Mouse (Mus musculus) myocyte (in vitro differentiated cells): Measurements from ENCODE around the gene Cox4i2.

Experiments
- CEBPB ChIP-seq: IDR thresholded peaks from 2 replicates; pipeline ENCODE4 v1.6.1; 2011; ENCODE audit warnings: mild to moderate bottlenecking, moderate library complexity; ENCODE audit not compliant: poor library complexity, insufficient read depth, severe bottlenecking
- E2F4 ChIP-seq: IDR thresholded peaks from one replicate; pipeline ENCODE4 v1.6.1; 2011; ENCODE audit warnings: mild to moderate bottlenecking, control low read depth, moderate library complexity; ENCODE audit not compliant: insufficient read depth
- MAX ChIP-seq: IDR thresholded peaks from one replicate; pipeline ENCODE4 v1.6.1; 2011; ENCODE audit warnings: low read depth, mild to moderate bottlenecking, control low read depth
- MYOG ChIP-seq, 3 experiments: IDR thresholded peaks; one replicate each; pipeline ENCODE4 v1.6.1; 2011; ENCODE audit warnings: control low read depth in 2 of 3, low read depth in 2 of 3, mild to moderate bottlenecking in 2 of 3; ENCODE audit not compliant: insufficient read length in 2 of 3, control insufficient read depth in 1 of 3, insufficient read depth in 1 of 3
- POLR2A ChIP-seq: IDR thresholded peaks from one replicate; pipeline ENCODE4 v1.6.1; 2011; ENCODE audit warnings: low read depth, mild to moderate bottlenecking, control low read depth, moderate library complexity; ENCODE audit not compliant: insufficient read length
- POLR2AphosphoS2 ChIP-seq: IDR thresholded peaks from one replicate; pipeline ENCODE4 v1.6.1; 2011; ENCODE audit warnings: low read depth, control low read depth; ENCODE audit not compliant: insufficient read length
- TCF12 ChIP-seq: IDR thresholded peaks from one replicate; pipeline ENCODE4 v1.6.1; 2011; ENCODE audit warnings: mild to moderate bottlenecking, control low read depth; ENCODE audit not compliant: poor library complexity, insufficient read depth, severe bottlenecking
- USF1 ChIP-seq: IDR thresholded peaks from one replicate; pipeline ENCODE4 v1.6.1; 2011; ENCODE audit warnings: low read depth, mild to moderate bottlenecking, control low read depth, moderate library complexity

GRCm38 (mm10) chr2:152717652-152718051 lies 36.3 kb upstream of the Cox4i2 start:
- TF ChIP-seq MYOG (IDR thresholded peaks at IDR 0.05; ENCODE audit: control insufficient read depth in 1 of 3, insufficient read depth in 1 of 3, insufficient read length in 2 of 3, low read depth in 2 of 3) = no peak
- no peak for TF ChIP-seq POLR2A
- TF ChIP-seq TCF12 = no peak
- TF ChIP-seq CEBPB = no peak
- TF ChIP-seq MAX = no peak
- no peak for TF ChIP-seq USF1
- TF ChIP-seq POLR2AphosphoS2 = no peak
- no peak for TF ChIP-seq E2F4
